Mouse (Mus musculus) stomach, embryonic 14.5 days (tissue): Measurements from ENCODE around the gene Rps23. TPM values are rescaled to one million over a fixed set of nuclear protein-coding genes. Genes with fewer than 3 reads are reported as not detected.
A peak's percentile ranks its signal among the peaks of the same experiment; 100 is the strongest.

ENCODE experiments used
- ATAC-seq: fragments of 200-750 bp; cut with Nextera tagmentation; 2 replicates; pipeline ENCODE4 v1.8.0; 2017; ENCODE audit warnings: low read depth, moderate TSS enrichment; ENCODE audit not compliant: insufficient number of reproducible peaks, insufficient read depth, low FRiP score
- H3K27ac ChIP-seq: fragments of 300-500 bp; sonication (generic); 2 replicates; pipeline ENCODE4 v1.5.1; 2014; ENCODE audit warnings: mild to moderate bottlenecking, low read length, moderate library complexity, mixed read lengths
- H3K27me3 ChIP-seq: fragments of 300-500 bp; sonication (generic); 2 replicates; pipeline ENCODE4 v1.6.1; 2014; ENCODE audit warnings: low read length, control low read depth, mixed read lengths; ENCODE audit not compliant: control insufficient read depth, insufficient read depth
- H3K36me3 ChIP-seq: fragments of 300-500 bp; sonication (generic); 2 replicates; pipeline ENCODE4 v1.6.1; 2014; ENCODE audit warnings: mild to moderate bottlenecking, control low read depth, low read length, moderate library complexity, mixed read lengths; ENCODE audit not compliant: control insufficient read depth, insufficient read depth
- H3K4me1 ChIP-seq: fragments of 300-500 bp; sonication (generic); 2 replicates; pipeline ENCODE4 v1.6.1; 2014; ENCODE audit warnings: low read length, control low read depth, mixed read lengths; ENCODE audit not compliant: control insufficient read depth, insufficient read depth
- H3K4me2 ChIP-seq: fragments of 300-500 bp; sonication (generic); replicated peaks from 2 replicates; pipeline ENCODE4 v1.6.1; 2014; ENCODE audit warnings: low read depth, low read length, control low read depth
- H3K4me3 ChIP-seq: fragments of 300-500 bp; sonication (generic); 2 replicates; pipeline ENCODE4 v1.5.1; 2014; ENCODE audit warnings: low read depth, low read length, control low read depth
- H3K9ac ChIP-seq: fragments of 300-500 bp; sonication (generic); replicated peaks from 2 replicates; pipeline ENCODE4 v1.6.1; 2014; ENCODE audit warnings: low read depth, mild to moderate bottlenecking, control low read depth, low read length, moderate library complexity, mixed read lengths
- H3K9me3 ChIP-seq: fragments of 300-500 bp; sonication (generic); 2 replicates; pipeline ENCODE4 v1.6.1; 2016; ENCODE audit warnings: low read depth, low read length, control low read depth; ENCODE audit not compliant: control insufficient read depth
- WGBS: fragments of 180-500 bp; shearing (Covaris S2); extraction: QIAGEN DNeasy Blood & Tissue Kit; methylation state at CpG from one replicate; pipeline ENCODE4 v1.1.7; 2014; 5-methylcytosine and 5-hydroxymethylcytosine counted together
- polyA plus RNA-seq: library from polyadenylated mRNA; unstranded; fragments of >200 nt; fragmentation: Nextera tagmentation; extraction: Ambion mirVana; gene quantifications from 2 replicates; pipeline ENCODE4 v1.2.1, GENCODE M21; 2014

Rps23 gene
- polyA plus RNA-seq, 1 experiment from 2014 or later, result 347 TPM

GRCm38 (mm10) chr13:90960591-90960990 lies 37.8 kb downstream of the Rps23 start:
- Histone ChIP-seq H3K4me2 (no peak overlapping the region), H3K4me3 (no peak overlapping the region), H3K9ac (no peak overlapping the region), H3K27ac (no peak overlapping the region), H3K36me3 (no peaks in the 10 kb centered on the region), H3K4me1 (no peaks in the 10 kb centered on the region), H3K9me3 (no peaks in the 10 kb centered on the region), H3K27me3 (no peaks in the 10 kb centered on the region)
- ATAC-seq, result no peak
- 91% methylated on average over 8 of the region's 8 CpGs for WGBS

DNA sequence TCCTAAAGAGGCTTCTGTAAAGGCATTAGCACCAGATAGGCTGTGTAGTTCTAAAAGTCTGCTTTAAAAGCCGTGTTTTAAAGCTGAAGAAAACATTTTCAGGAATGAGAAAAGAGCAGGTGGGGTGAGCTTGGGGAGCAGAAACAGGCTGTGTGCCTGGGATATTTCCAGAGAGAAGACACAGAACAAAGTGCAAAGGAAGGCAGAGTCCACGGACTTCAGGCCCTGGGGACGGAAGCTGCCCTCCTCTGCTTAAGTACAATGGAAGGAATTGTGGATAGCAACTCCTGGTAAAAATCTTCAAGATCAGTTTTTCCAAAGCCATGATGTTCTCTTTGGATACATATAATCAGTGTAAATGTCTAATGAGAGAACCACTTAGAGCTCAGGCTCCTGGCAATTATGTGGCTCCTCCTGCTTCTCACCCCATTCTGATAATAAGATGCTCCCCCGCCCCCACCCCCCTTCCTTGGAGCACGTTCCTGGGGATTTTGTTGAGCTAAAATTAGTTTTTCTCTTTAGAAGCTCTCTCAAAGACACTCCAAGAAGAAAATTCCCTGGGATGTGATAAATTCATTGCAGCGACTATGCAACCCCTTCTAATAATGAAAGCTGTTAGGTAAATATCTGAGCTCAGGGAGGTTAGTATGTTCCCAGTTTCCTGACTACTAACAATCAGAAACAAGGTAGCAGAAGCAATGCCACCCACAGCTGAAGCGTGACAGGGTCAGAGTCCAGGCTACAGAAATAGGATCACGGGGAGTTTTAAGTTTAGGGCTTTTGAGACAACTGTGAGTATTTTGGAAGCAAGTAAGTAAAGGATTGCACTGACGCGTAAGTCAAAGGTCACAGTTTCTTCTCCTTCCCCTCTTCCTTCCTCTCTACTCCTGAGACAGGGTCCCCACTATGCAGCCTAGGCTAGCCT lies 40.3 kb downstream of the Rps23 start:
- H3K4me1 ChIP-seq, result no peaks in the 10 kb centered on the region
- no peaks in the 10 kb centered on the region for H3K36me3 ChIP-seq
- H3K27ac ChIP-seq, result no peak overlapping the region
- no peaks in the 10 kb centered on the region for H3K9me3 ChIP-seq
- WGBS, result 62% methylated on average over 10 of the region's 10 CpGs
- no peak for ATAC-seq
- no peak overlapping the region for H3K9ac ChIP-seq
- no peak overlapping the region for H3K4me2 ChIP-seq
- H3K27me3 ChIP-seq, result no peaks in the 10 kb centered on the region
- H3K4me3 ChIP-seq, result no peak overlapping the region

DNA sequence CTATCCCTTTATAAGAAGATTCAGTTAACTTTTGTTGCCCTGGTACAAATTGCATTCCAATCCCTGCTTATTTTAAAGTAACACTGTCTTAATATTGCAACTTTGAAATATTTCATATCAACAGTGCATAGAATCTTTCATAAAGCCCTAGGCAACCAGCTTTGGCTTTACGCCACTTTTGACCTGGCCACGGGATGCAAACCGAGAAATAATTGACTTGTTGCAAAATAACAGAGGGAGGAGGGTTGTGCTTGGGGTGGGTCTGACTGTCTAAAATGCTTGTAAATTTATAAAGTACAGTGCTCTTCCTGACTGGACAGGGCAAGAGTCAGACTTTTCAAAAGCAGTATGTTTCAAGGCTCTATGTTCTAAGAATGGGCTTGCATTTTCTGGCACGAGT lies 41.8 kb downstream of the Rps23 start:
- ATAC-seq, result no peak
- H3K27me3 ChIP-seq, result no peaks in the 10 kb centered on the region
- H3K27ac ChIP-seq, result no peak overlapping the region
- H3K4me3 ChIP-seq, result no peak overlapping the region
- no peak overlapping the region for H3K4me2 ChIP-seq
- H3K36me3 ChIP-seq, result no peaks in the 10 kb centered on the region
- H3K9me3 ChIP-seq, result no peaks in the 10 kb centered on the region
- H3K9ac ChIP-seq, result no peak overlapping the region
- H3K4me1 ChIP-seq, result no peaks in the 10 kb centered on the region
- WGBS, result 84% methylated on average over 4 of the region's 4 CpGs

DNA sequence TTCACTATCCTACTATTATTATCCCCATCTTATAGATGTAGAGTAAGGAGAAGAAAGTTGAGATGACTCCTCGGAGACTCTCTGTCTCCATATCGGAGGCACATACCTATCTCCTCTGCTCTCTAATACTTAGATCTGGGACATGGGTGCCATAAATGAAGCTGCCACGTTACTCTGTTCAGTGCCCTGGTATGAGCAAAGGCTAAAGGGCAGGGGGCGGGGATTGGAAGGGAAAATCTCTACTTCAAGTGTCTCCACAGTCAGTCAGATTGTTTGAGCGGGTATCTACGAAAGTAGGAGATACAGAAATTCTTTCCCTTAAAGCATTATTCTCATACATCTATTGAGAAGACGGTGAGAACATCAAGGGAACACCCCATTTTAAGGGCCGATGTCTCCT lies 43.2 kb downstream of the Rps23 start:
- no peak overlapping the region for H3K9ac ChIP-seq

DNA sequence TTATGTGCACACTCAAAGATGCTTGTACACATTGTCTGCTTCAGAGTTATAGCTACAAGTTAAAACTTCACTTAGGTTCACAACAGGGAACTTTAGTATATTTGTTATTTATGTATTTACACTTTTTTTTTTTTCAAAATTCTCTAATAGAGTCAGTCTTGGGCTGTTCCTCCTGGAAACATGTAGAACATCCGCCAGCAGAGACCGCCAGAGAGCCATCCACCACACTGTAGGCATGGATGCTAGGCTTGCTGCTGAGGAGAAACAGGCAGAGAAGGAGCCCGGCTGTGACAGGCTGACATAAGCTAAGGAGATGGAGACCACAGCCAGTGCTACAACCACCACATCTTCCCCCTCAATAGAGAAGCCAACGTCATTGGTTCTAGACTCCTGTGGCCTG lies 44.7 kb downstream of the Rps23 start:
- ATAC-seq, result peak; percentile 76; the same call in 1 of the 2 replicates
- no peak overlapping the region for H3K4me3 ChIP-seq
- H3K9ac ChIP-seq, result no peak overlapping the region
- H3K4me1 ChIP-seq, result no peaks in the 10 kb centered on the region
- no peak overlapping the region for H3K4me2 ChIP-seq
- H3K27ac ChIP-seq, result no peak overlapping the region
- H3K36me3 ChIP-seq, result no peaks in the 10 kb centered on the region
- 11% methylated on average over 4 of the region's 4 CpGs for WGBS
- no peaks in the 10 kb centered on the region for H3K9me3 ChIP-seq
- no peaks in the 10 kb centered on the region for H3K27me3 ChIP-seq

More for the DNA sequence above, 43.2 kb downstream of the Rps23 start:
- Histone ChIP-seq H3K27ac (no peak overlapping the region), H3K4me1 (no peaks in the 10 kb centered on the region), H3K4me2 (no peak overlapping the region), H3K4me3 (no peak overlapping the region), H3K27me3 (no peaks in the 10 kb centered on the region), H3K9me3 (no peaks in the 10 kb centered on the region), H3K36me3 (no peaks in the 10 kb centered on the region)
- ATAC-seq, result no peak
- WGBS, result 79% methylated on average over 8 of the region's 8 CpGs

DNA sequence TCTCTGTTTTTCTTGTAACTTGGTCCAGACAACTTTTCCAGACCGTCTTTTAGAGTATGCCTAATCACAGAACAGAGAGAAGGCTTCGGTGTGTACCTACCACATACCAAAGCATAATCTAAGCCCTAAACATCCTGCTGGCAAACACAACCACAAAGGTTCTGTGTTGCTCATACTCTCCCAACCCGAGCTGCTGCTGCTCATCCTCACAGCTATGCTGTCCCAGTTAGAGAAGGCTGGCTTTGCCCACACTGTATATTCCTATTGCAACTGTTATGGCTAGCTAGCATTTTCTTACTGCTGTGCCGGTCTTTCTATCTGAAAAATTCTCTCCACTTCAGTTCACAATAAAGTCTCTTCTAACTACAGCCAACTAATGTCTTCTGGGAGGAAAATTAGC lies 46.2 kb downstream of the Rps23 start:
- WGBS, result 71% methylated on average over 4 of the region's 4 CpGs
- Histone ChIP-seq H3K9me3 (no peaks in the 10 kb centered on the region), H3K4me2 (no peak overlapping the region)

DNA sequence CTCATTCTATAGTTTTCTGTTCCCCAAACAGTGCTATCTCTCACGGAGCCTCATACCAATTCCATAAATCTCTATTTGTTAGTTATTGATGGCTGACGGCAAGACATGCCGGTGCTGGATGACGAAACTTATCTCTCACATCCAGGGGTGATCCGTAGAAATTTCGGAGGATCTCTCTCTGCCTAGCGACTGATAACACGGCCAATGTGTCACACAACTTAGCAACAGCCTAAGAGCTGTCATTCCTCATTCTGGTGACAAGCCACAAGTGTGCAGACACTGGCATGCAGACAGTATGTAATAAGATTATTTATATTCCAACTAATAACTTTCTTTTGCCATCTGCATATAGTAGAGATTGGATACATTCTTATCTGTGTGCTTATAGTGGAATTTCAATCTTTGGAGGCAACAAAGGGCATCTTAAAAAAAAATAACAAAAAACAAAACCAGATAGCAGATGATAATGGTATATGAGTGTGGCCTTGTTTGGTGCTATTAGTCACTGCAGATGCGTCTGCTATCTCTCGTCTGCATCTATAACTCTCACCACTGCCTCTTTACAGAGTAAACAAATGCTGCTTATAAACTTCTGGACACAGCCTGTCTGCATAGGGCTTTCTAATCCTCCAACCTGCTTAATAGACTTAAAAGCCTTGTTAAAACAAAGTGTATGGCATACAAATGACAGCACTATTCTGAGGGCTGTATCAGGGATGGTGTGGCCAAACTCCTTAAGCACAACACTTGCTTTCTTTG lies 47.7 kb downstream of the Rps23 start:
- Histone ChIP-seq H3K9ac (no peak overlapping the region), H3K4me3 (no peak overlapping the region), H3K9me3 (no peaks in the 10 kb centered on the region), H3K4me1 (no peaks in the 10 kb centered on the region), H3K36me3 (no peaks in the 10 kb centered on the region), H3K27ac (no peak overlapping the region), H3K27me3 (no peaks in the 10 kb centered on the region), H3K4me2 (no peak overlapping the region)
- 50% methylated on average over 10 of the region's 10 CpGs for WGBS
- no peak for ATAC-seq

More for the DNA sequence above, 46.2 kb downstream of the Rps23 start:
- Histone ChIP-seq H3K9ac (no peak overlapping the region), H3K36me3 (no peaks in the 10 kb centered on the region), H3K4me1 (no peaks in the 10 kb centered on the region), H3K27me3 (no peaks in the 10 kb centered on the region), H3K27ac (no peak overlapping the region), H3K4me3 (no peak overlapping the region)
- ATAC-seq, result no peak

DNA sequence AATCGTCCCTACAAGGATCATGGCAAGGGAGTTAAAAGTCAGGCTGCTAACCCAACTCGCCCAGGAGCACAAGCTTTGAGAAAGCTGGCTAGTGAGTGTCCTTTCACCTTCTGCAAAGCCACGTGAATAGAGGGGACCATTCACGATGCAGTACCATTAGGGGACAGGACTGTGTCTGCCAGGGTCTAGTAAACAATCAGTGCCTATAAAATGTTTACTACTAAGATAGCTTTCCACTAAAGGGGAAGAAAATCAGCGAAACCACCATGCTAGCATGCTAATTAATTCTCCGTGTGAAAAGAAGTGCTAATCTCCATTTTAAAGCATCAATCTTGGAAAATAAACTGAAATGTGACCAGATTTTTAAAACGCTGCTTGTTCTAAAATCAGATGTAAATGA lies 50.7 kb downstream of the Rps23 start:
- H3K9me3 ChIP-seq, result no peaks in the 10 kb centered on the region
- 57% methylated on average over 7 of the region's 7 CpGs for WGBS
- no peak overlapping the region for H3K4me3 ChIP-seq
- H3K27me3 ChIP-seq, result no peaks in the 10 kb centered on the region
- ATAC-seq, result no peak
- no peak overlapping the region for H3K9ac ChIP-seq
- H3K27ac ChIP-seq, result no peak overlapping the region
- no peaks in the 10 kb centered on the region for H3K36me3 ChIP-seq
- H3K4me1 ChIP-seq, result no peaks in the 10 kb centered on the region
- no peak overlapping the region for H3K4me2 ChIP-seq
